10 mouse cellular contexts compared by ENCODE assay signal in the genomic region with DNA sequence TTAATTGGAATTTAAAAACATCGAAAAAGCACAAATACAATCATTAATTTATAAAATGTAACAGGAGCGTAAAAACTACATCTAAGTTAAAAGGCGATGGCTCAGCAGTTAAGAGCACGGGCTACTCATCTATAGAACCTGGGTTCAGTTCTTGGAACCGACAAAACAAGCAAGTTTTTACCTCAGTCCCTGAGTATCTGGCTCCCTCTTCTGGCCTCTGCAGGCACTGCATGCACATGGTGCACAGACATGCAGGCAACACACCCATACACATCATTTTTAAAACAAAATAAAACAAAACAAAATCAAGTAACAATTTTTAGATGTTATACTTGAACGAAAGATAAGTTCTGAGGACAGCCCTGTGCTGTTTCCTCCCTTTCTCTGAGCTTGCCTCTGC.
DNase-seq lines count a peak whose midpoint lies in the region; ATAC-seq lines count a peak whose summit lies in the region.
"Had no signal": no experiment of that assay in that cellular context is flagged by ENCODE, and none has a peak within 500 bp of the region (broad histone marks: within the 10 kb centered on the region; RNA-seq: fewer than 3 reads in every experiment).

No protein-coding gene starts in this region.

- H3K9me3 ChIP-seq in midbrain, embryonic 10.5 days (replicated peaks): no peaks in the 10 kb centered on the region
- no peaks in the 10 kb centered on the region for H3K9me3 ChIP-seq in midbrain, embryonic 15.5 days
- H3K9me3 ChIP-seq in neural tube, embryonic 15.5 days (replicated peaks): no peaks in the 10 kb centered on the region
- H3K9me3 ChIP-seq: hindbrain, embryonic 12.5 days; limb, embryonic 15.5 days had no signal

- whole genome bisulfite sequencing in midbrain, embryonic 10.5 days: 92% methylated on average over 6 of the region's 6 CpGs
- WGBS in midbrain, embryonic 15.5 days: 94% methylated on average over 6 of the region's 6 CpGs
- 94% methylated on average over 6 of the region's 6 CpGs for WGBS in neural tube, embryonic 15.5 days

- H3K36me3 ChIP-seq in midbrain, embryonic 10.5 days: peaks cover 15% of the 10 kb centered on the region
- 0 out of 2 replicates have a peak, but pooled peaks cover 3% of the 10 kb centered on the region for H3K36me3 ChIP-seq in midbrain, embryonic 15.5 days (replicated peaks)
- no peaks in the 10 kb centered on the region for H3K36me3 ChIP-seq in neural tube, embryonic 15.5 days

- peak; percentile 18 for DNase-seq in gastrocnemius, postnatal 10 days
- DNase-seq in gastrocnemius, postnatal 14 days: no peak
- peak; percentile 19 for DNase-seq in midbrain, embryonic 10.5 days (ENCODE audit: low spot score)
- DNase-seq in c-Kit-positive CD71-positive TER-119-negative erythroid progenitor cells, embryonic 14.5 days (ENCODE audit: low read depth): peak; percentile 31
- DNase-seq in testis, postnatal 10 days (ENCODE audit: low spot score): peak; percentile 57
- no peak for DNase-seq in ovary, postnatal 14 days (ENCODE audit: low spot score)

- H3K27me3 ChIP-seq in midbrain, embryonic 10.5 days (ENCODE audit: low read depth, poor library complexity, severe bottlenecking): no peaks in the 10 kb centered on the region
- H3K27me3 ChIP-seq in midbrain, embryonic 15.5 days (replicated peaks): no peaks in the 10 kb centered on the region
- H3K27me3 ChIP-seq in neural tube, embryonic 15.5 days (replicated peaks): no peaks in the 10 kb centered on the region
- H3K27me3 ChIP-seq: hindbrain, embryonic 12.5 days; limb, embryonic 15.5 days had no signal

- H3K4me2 ChIP-seq in midbrain, embryonic 15.5 days: no peak overlapping the region
- no peak overlapping the region for H3K4me2 ChIP-seq in neural tube, embryonic 15.5 days
- H3K4me2 ChIP-seq: hindbrain, embryonic 12.5 days; limb, embryonic 15.5 days had no signal

- no peak for ATAC-seq in midbrain, embryonic 15.5 days (replicated peaks)
- no peak for ATAC-seq in neural tube, embryonic 15.5 days (ENCODE audit: low FRiP score)

- H3K4me1 ChIP-seq in midbrain, embryonic 10.5 days: no peaks in the 10 kb centered on the region
- H3K4me1 ChIP-seq in midbrain, embryonic 15.5 days: no peaks in the 10 kb centered on the region
- no peaks in the 10 kb centered on the region for H3K4me1 ChIP-seq in neural tube, embryonic 15.5 days
- H3K4me1 ChIP-seq: hindbrain, embryonic 12.5 days; limb, embryonic 15.5 days had no signal

- no peak overlapping the region for H3K4me3 ChIP-seq in midbrain, embryonic 10.5 days
- H3K4me3 ChIP-seq in midbrain, embryonic 15.5 days: no peak overlapping the region
- H3K4me3 ChIP-seq in neural tube, embryonic 15.5 days (replicated peaks): no peak overlapping the region
- H3K4me3 ChIP-seq: hindbrain, embryonic 12.5 days; limb, embryonic 15.5 days had no signal

- no peak overlapping the region for H3K27ac ChIP-seq in midbrain, embryonic 10.5 days (replicated peaks)
- H3K27ac ChIP-seq in midbrain, embryonic 15.5 days: no peak overlapping the region
- no peak overlapping the region for H3K27ac ChIP-seq in neural tube, embryonic 15.5 days (replicated peaks)
- H3K27ac ChIP-seq: hindbrain, embryonic 12.5 days; limb, embryonic 15.5 days had no signal

- intact Hi-C loops in gastrocnemius, postnatal 14 days (cut with DNase I; ENCODE audit: low total_unique reads): no loop called here

- no peak overlapping the region for H3K9ac ChIP-seq in midbrain, embryonic 15.5 days
- no peak overlapping the region for H3K9ac ChIP-seq in neural tube, embryonic 15.5 days (replicated peaks)
- H3K9ac ChIP-seq: hindbrain, embryonic 12.5 days; limb, embryonic 15.5 days had no signal

Comparison
In these comparisons a context has a peak if more than half of its experiments do, and no peak if none do; other contexts are left out.
1. DNase-seq: peak in gastrocnemius, postnatal 10 days (single experiment), midbrain, embryonic 10.5 days (single experiment), c-Kit-positive CD71-positive TER-119-negative erythroid progenitor cells, embryonic 14.5 days (single experiment) and testis, postnatal 10 days (single experiment); none in gastrocnemius, postnatal 14 days (single experiment) and ovary, postnatal 14 days (single experiment).